Mouse (Mus musculus): ENCODE results near the gene Clk1.

DNA sequence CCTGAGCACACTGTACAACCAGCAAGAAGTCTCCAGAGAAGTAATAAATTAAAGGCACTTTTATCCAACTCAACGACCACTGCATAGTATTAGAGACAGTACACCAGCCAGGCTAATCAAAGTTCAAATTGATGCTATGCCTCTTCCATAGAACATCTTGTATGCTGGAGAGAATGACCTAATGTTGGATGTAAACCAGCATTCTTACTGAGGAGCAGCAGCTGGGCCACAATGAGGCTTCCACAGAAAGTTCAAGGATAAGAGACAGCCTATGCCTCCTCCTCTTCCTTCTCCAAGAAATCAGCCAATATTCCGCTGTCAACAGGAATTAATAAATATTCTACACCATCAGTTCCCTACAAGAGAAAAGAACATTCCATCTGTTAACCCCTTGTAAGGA lies 40.1 kb upstream of the Clk1 start:
- no peak for TF ChIP-seq CTCF (IDR thresholded peaks at IDR 0.05; ENCODE audit: borderline replicate concordance, insufficient read depth, low read depth, low read length)
- no peak for TF ChIP-seq POLR2A (IDR thresholded peaks at IDR 0.05; ENCODE audit: borderline replicate concordance, insufficient read depth, low read length)
